Mouse (Mus musculus): ENCODE data around the gene Rsrc1.

Gene Rsrc1

GRCm38 (mm10) chr3:66981101-66981661 is at the start of gene Rsrc1:
TSS of gene Rsrc1 (plus strand) at chr3:66981390.
- peak; percentile 66 to 83 for DNase-seq

GRCm38 (mm10) chr3:66939675-66940074 is 41.5 kb upstream of the Rsrc1 start:
- DNase-seq, result no peak

- no peak for DNase-seq
Measured at GRCm38 (mm10) chr3:66955126-66955525, 26.1 kb upstream of the Rsrc1 start.

GRCm38 (mm10) chr3:66959972-66960371 is 21.2 kb upstream of the Rsrc1 start:
- no peak for DNase-seq

- DNase-seq, result no peak
Measured at GRCm38 (mm10) chr3:66964884-66965283, 16.3 kb upstream of the Rsrc1 start.

GRCm38 (mm10) chr3:66967508-66967907 is 13.7 kb upstream of the Rsrc1 start:
- DNase-seq, result no peak

GRCm38 (mm10) chr3:66970261-66970660 is 10.9 kb upstream of the Rsrc1 start:
- no peak for DNase-seq

- DNase-seq, result no peak
Measured at GRCm38 (mm10) chr3:66970661-66971331, 10.4 kb upstream of the Rsrc1 start.

- no peak for DNase-seq
Measured at GRCm38 (mm10) chr3:66972191-66972950, 8.8 kb upstream of the Rsrc1 start.

- peak; percentile 66 to 86 for DNase-seq
Measured at GRCm38 (mm10) chr3:66973391-66973943, 7.7 kb upstream of the Rsrc1 start.

- no peak for DNase-seq
Measured at GRCm38 (mm10) chr3:66974501-66974900, 6.7 kb upstream of the Rsrc1 start.

- DNase-seq, result no peak
Measured at GRCm38 (mm10) chr3:66976889-66977615, 4.1 kb upstream of the Rsrc1 start.

GRCm38 (mm10) chr3:66977811-66978456 is 3.3 kb upstream of the Rsrc1 start:
- no peak for DNase-seq

GRCm38 (mm10) chr3:66978457-66979381 is 2.5 kb upstream of the Rsrc1 start:
- peak in 1 of 2 experiments; percentile 39 for DNase-seq

GRCm38 (mm10) chr3:66979491-66979890 is 1.7 kb upstream of the Rsrc1 start:
- no peak for DNase-seq

GRCm38 (mm10) chr3:66980111-66980975 is 847 bp upstream of the Rsrc1 start:
- no peak for DNase-seq

- no peak for DNase-seq
Measured at GRCm38 (mm10) chr3:66981706-66982105, 516 bp downstream of the Rsrc1 start, which contains the start of gene Shox2. TSS of gene Shox2 (minus strand) at chr3:66981771.

- peak in 1 of 2 experiments; percentile 16 for DNase-seq
Measured at GRCm38 (mm10) chr3:66982181-66982911, 1.2 kb downstream of the Rsrc1 start.

GRCm38 (mm10) chr3:66983481-66983880 is 2.3 kb downstream of the Rsrc1 start:
- DNase-seq, result no peak
